Mouse (Mus musculus) heart, embryonic 12.5 days (tissue): ENCODE results near the gene Mtch1. TPM values are rescaled to one million over a fixed set of nuclear protein-coding genes. Genes with fewer than 3 reads are reported as not detected.

Experiments used
- ATAC-seq: fragments of 200-750 bp; cut with Nextera tagmentation; 2 replicates; pipeline ENCODE4 v1.8.0; 2017; ENCODE audit warnings: moderate TSS enrichment, moderate library complexity; ENCODE audit not compliant: insufficient number of reproducible peaks, low FRiP score
- H3K27ac ChIP-seq: fragments of 300-500 bp; sonication (generic); 2 replicates; pipeline ENCODE4 v1.5.1; 2016; ENCODE audit warnings: mild to moderate bottlenecking, moderate library complexity; ENCODE audit not compliant: poor library complexity, severe bottlenecking
- H3K27me3 ChIP-seq: fragments of 300-500 bp; sonication (generic); replicated peaks from 2 replicates; pipeline ENCODE4 v1.6.1; 2016; ENCODE audit warnings: mild to moderate bottlenecking, moderate library complexity
- H3K36me3 ChIP-seq: fragments of 300-500 bp; sonication (generic); 2 replicates; pipeline ENCODE4 v1.6.1; 2016; ENCODE audit warnings: mild to moderate bottlenecking, moderate library complexity
- H3K4me1 ChIP-seq: fragments of 300-500 bp; sonication (generic); replicated peaks from 2 replicates; pipeline ENCODE4 v1.6.1; 2016; ENCODE audit warnings: mild to moderate bottlenecking
- H3K4me2 ChIP-seq: fragments of 300-500 bp; sonication (generic); 2 replicates; pipeline ENCODE4 v1.6.1; 2016; ENCODE audit warnings: mild to moderate bottlenecking, moderate library complexity
- H3K4me3 ChIP-seq: fragments of 300-500 bp; sonication (generic); 2 replicates; pipeline ENCODE4 v1.5.1; 2016; ENCODE audit warnings: mild to moderate bottlenecking
- H3K9ac ChIP-seq: fragments of 300-500 bp; sonication (generic); 2 replicates; pipeline ENCODE4 v1.6.1; 2016; ENCODE audit warnings: mild to moderate bottlenecking, moderate library complexity
- H3K9me3 ChIP-seq: fragments of 300-500 bp; sonication (generic); replicated peaks from 2 replicates; pipeline ENCODE4 v1.6.1; 2016; ENCODE audit warnings: mild to moderate bottlenecking, moderate library complexity
- WGBS: fragments of 180-500 bp; shearing (Covaris S2); methylation state at CpG from one replicate; pipeline ENCODE4 v1.1.7; 2016; 5-methylcytosine and 5-hydroxymethylcytosine counted together
- polyA plus RNA-seq: library from polyadenylated mRNA; unstranded; fragments of >200 nt; fragmentation: Nextera tagmentation; extraction: Ambion mirVana; gene quantifications from 2 replicates; pipeline ENCODE4 v1.2.1, GENCODE M21; 2016

The Mtch1 gene
- polyA plus RNA-seq, 1 experiment from 2014 or later: 330 TPM

DNA sequence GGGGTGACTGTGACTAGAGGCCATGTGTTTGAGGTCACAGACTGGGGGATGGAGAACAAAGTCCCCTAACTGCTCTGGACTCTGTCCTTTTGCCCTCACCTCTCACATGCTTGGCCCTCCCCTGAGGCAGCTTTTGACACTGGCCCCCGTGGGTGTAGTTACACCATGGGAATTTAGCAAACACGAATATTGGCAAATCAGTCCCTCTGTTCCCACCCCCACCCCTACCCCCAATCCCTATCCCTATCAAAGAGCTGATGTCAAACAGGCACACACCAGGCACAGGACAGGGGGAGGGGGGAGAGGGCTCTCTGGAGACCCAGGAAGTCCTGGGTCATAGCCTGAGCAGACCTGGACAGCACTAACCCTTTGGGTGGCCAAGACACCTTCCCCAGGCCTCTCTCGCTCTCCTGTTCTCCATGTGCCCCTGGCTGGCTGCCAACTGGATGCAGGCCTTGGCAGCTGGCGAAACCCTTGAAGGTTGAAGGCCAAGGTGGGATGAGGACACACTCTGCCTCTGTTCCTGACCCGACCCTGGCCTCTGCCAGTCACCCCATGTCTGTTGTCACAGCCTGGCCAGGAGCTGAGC lies 37.2 kb upstream of the Mtch1 start:
- no peak overlapping the region for H3K9ac ChIP-seq
- peaks cover 9% of the 10 kb centered on the region for H3K4me1 ChIP-seq
- 32% methylated on average over 5 of the region's 5 CpGs for WGBS
- H3K9me3 ChIP-seq: no peaks in the 10 kb centered on the region
- no peak overlapping the region for H3K4me2 ChIP-seq
- ATAC-seq: no peak; the same call in 1 of the 2 replicates
- no peaks in the 10 kb centered on the region for H3K36me3 ChIP-seq
- H3K27me3 ChIP-seq: no peaks in the 10 kb centered on the region
- H3K4me3 ChIP-seq: no peak overlapping the region
- H3K27ac ChIP-seq: no peak overlapping the region

DNA sequence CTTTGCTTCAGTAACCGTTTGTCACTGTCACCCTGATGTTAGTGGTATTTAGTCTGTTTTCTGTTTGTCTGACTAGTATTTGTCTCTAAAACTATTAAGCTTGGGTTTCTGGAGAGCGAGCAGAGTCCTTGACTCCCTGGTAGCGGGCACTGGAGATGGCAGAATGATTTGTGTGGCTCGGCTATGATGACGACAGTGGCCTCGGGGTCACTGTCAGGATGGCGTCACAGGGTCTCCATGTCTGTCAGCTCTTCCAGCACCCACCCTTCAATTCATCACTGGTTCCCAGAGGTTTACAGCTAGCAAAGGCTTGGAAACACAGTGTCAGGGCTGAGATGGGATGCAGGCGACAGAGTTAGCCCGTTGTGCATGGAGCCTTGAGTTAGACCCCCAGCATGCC lies 36.2 kb upstream of the Mtch1 start:
- no peaks in the 10 kb centered on the region for H3K27me3 ChIP-seq
- peaks cover 9% of the 10 kb centered on the region for H3K4me1 ChIP-seq
- WGBS: 72% methylated on average over 9 of the region's 9 CpGs
- no peak overlapping the region for H3K4me3 ChIP-seq
- no peaks in the 10 kb centered on the region for H3K36me3 ChIP-seq
- H3K4me2 ChIP-seq: no peak overlapping the region
- no peak for ATAC-seq
- no peaks in the 10 kb centered on the region for H3K9me3 ChIP-seq
- no peak overlapping the region for H3K27ac ChIP-seq
- no peak overlapping the region for H3K9ac ChIP-seq

DNA sequence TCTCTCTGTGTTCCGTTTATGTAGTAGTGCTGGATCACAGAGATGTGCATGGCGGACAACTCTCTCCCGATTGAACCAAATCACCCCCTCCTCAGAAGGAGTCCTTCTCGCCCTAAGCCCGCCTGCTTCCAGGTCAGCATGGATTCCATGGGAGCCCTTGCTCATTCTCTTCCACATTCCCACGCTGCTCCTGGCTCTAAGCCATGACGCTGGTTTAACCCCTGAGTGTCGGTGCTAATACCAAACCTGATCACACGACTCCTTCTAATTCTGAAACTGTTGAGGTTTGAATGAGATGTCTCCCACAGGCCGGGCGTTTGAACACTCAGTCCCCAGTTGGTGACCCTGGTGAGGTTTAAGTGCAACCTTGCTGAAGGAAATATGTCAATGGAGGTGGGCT lies 34.7 kb upstream of the Mtch1 start:
- WGBS: 57% methylated on average over 11 of the region's 11 CpGs
- H3K27ac ChIP-seq: no peak overlapping the region
- peaks cover 9% of the 10 kb centered on the region for H3K4me1 ChIP-seq
- H3K4me2 ChIP-seq: no peak overlapping the region
- H3K36me3 ChIP-seq: no peaks in the 10 kb centered on the region
- ATAC-seq: no peak
- no peak overlapping the region for H3K9ac ChIP-seq
- H3K9me3 ChIP-seq: no peaks in the 10 kb centered on the region
- no peak overlapping the region for H3K4me3 ChIP-seq
- H3K27me3 ChIP-seq: no peaks in the 10 kb centered on the region

DNA sequence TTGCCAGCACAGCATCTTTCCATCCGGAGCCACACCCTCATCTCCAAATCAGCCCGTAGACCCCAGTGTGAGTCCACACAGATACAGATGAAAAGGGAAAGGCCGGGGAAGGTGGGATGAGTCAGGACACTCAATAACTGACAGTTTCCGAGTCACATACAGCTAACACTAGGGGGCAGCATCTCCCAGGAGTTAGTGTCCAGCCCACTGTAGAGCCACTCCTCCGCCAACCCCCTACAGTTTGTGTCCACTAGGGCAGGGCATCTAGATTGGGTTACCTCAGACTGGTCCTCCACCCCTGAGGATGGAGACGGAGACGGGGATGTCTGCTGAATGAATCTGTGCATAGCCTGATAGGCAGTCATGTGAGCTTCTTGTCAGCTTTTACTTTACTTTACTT lies 33.7 kb upstream of the Mtch1 start:
- H3K27me3 ChIP-seq: no peaks in the 10 kb centered on the region
- H3K9me3 ChIP-seq: no peaks in the 10 kb centered on the region
- no peaks in the 10 kb centered on the region for H3K36me3 ChIP-seq
- H3K4me1 ChIP-seq: peaks cover 9% of the 10 kb centered on the region
- no peak overlapping the region for H3K9ac ChIP-seq
- ATAC-seq: peak; percentile 81
- H3K4me2 ChIP-seq: no peak overlapping the region
- 12% methylated on average over 7 of the region's 7 CpGs for WGBS
- H3K4me3 ChIP-seq: no peak overlapping the region
- H3K27ac ChIP-seq: no peak overlapping the region

DNA sequence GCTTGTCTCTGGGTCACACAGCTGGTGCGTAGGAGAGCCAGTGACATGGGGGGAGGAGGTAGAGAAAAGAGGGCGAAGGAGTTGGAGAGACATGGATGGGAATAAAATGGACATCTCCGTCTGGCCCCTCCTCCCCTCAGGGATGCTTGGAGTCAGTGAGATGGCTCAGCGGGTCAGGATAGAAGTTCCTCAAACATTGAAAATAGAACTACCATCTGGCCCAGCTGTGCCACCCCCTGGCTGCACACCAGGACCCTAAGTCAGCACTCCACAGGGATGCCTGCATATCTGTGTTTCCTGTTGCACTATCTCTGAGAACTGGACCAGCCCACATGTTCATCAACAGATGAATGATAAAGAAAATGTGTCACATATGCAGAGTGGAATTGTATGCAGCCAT lies 32.5 kb upstream of the Mtch1 start:
- no peak overlapping the region for H3K27ac ChIP-seq
- peaks cover 7% of the 10 kb centered on the region for H3K4me1 ChIP-seq
- H3K27me3 ChIP-seq: no peaks in the 10 kb centered on the region
- no peak overlapping the region for H3K9ac ChIP-seq
- no peak for ATAC-seq
- 72% methylated on average over 4 of the region's 4 CpGs for whole genome bisulfite sequencing
- no peaks in the 10 kb centered on the region for H3K9me3 ChIP-seq
- no peaks in the 10 kb centered on the region for H3K36me3 ChIP-seq
- H3K4me2 ChIP-seq: no peak overlapping the region
- no peak overlapping the region for H3K4me3 ChIP-seq

DNA sequence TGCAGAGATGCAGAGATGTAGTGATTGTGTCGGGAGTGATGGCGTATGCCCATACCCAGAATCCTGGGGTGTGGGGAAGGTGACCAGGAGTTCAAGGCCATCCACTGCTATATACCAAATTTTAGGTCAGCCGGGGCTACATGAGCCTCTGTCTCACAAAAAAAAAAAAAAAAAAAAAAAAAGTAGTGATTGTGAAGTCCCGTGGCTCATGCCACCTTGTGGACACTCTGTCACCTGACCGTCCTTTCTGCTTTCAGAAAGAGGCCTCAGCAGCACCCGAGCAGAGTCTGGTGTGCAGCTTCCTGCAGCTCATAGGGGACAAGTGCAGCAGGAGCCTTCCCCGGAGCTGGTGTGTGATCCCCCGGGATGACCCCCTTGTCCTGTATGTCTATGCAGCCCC lies 30.3 kb upstream of the Mtch1 start:
- WGBS: 59% methylated on average over 8 of the region's 8 CpGs
- Histone ChIP-seq H3K27ac (no peak overlapping the region), H3K4me3 (no peak overlapping the region), H3K27me3 (no peaks in the 10 kb centered on the region), H3K9me3 (no peaks in the 10 kb centered on the region), H3K4me2 (no peak overlapping the region), H3K36me3 (no peaks in the 10 kb centered on the region), H3K9ac (no peak overlapping the region), H3K4me1 (no peaks in the 10 kb centered on the region)
- no peak for ATAC-seq

DNA sequence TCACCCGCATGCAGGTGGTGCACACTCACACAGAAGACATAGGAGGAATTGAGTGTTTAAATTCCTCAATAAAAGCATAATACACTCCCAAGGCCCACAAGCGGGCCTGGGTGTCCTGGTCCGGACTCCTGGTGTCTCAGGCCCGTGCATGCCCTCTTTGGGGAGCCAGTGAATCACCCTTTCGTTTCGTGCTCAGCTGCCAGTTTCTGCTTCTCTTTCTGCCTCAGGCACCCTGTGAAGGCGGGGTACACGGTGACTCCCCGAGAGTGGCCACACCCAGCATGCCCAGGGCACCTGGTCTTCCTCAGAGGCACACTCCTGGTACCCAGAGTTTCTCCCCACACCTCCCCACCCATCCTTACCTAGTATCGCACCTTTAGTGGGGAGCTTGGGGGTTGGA lies 28.1 kb upstream of the Mtch1 start:
- Histone ChIP-seq H3K36me3 (no peaks in the 10 kb centered on the region), H3K4me2 (no peak overlapping the region), H3K9ac (no peak overlapping the region), H3K4me1 (no peaks in the 10 kb centered on the region), H3K9me3 (no peaks in the 10 kb centered on the region), H3K27ac (no peak overlapping the region), H3K27me3 (no peaks in the 10 kb centered on the region), H3K4me3 (no peak overlapping the region)
- 77% methylated on average over 10 of the region's 10 CpGs for WGBS
- no peak for ATAC-seq

DNA sequence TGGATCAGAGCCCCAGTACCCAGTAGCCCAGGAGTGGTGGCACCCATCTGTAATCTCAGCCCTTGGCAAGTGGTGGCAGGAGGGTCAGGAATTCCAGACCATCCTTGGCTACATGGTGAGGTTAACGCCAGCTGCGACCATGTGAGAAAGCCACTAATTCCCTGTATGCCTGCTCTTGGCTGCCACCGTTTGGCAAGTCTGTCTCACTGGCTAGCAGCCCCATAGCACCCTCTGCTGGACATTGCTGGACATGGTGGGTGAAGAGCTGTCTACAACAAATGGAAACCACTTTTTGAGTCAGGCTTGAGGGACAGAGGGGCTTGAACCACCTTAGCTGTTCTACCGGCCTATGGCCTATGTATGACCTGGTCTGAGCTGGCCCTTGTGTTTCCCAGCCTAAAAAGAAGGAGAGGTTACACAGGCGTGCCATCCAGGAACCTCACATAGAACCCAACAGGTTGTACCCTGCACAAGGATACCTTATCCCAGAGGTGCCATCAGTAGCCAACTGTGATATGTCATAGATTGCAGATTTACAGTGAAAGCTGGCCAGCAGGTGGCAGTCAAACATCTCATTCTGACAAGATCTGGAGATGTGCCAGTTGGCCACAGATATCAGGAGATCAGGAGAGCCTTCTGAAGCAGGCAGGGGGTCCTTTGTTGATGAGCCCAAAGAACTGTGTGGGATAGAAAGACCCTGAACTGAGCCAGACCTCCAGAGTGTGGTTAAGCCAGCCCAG lies 23.4 kb upstream of the Mtch1 start:
- no peak overlapping the region for H3K4me3 ChIP-seq
- H3K9ac ChIP-seq: no peak overlapping the region
- H3K36me3 ChIP-seq: no peaks in the 10 kb centered on the region
- no peaks in the 10 kb centered on the region for H3K9me3 ChIP-seq
- H3K4me2 ChIP-seq: no peak overlapping the region
- 0 out of 2 replicates have a peak, but pooled peaks cover 4% of the 10 kb centered on the region for H3K4me1 ChIP-seq
- ATAC-seq: no peak; the same call in 1 of the 2 replicates
- WGBS: 5% methylated on average over 5 of the region's 5 CpGs
- no peak overlapping the region for H3K27ac ChIP-seq
- peaks cover 29% of the 10 kb centered on the region for H3K27me3 ChIP-seq

DNA sequence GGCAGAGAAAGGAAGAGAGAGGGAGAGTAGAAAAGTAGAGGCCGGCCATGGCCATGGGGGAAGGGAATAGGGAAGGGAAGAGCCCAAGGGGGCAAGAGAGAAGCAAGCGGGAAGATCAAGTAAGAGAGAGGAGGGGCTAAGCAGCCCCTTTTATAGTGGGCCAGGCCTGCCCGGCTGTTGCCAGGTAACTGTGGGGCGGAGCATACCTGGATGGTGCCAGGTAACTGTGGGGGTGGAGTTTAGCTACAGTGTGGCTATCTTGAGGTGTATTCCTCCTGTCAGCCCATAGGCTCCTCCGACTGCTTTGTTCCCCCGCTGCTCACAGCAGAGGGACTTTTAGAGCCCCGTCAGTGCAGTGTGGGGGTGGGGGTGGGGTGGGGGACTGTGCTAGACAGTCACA lies 21.0 kb upstream of the Mtch1 start:
- 0 out of 2 replicates have a peak overlapping the region, but pooled peaks have one; percentile 13 for H3K9ac ChIP-seq
- peaks cover 29% of the 10 kb centered on the region for H3K27me3 ChIP-seq
- WGBS: 21% methylated on average over 7 of the region's 7 CpGs
- no peak overlapping the region for H3K27ac ChIP-seq
- H3K36me3 ChIP-seq: no peaks in the 10 kb centered on the region
- H3K4me3 ChIP-seq: no peak overlapping the region
- no peak overlapping the region for H3K4me2 ChIP-seq
- ATAC-seq: no peak
- H3K9me3 ChIP-seq: no peaks in the 10 kb centered on the region
- 0 out of 2 replicates have a peak, but pooled peaks cover 4% of the 10 kb centered on the region for H3K4me1 ChIP-seq

DNA sequence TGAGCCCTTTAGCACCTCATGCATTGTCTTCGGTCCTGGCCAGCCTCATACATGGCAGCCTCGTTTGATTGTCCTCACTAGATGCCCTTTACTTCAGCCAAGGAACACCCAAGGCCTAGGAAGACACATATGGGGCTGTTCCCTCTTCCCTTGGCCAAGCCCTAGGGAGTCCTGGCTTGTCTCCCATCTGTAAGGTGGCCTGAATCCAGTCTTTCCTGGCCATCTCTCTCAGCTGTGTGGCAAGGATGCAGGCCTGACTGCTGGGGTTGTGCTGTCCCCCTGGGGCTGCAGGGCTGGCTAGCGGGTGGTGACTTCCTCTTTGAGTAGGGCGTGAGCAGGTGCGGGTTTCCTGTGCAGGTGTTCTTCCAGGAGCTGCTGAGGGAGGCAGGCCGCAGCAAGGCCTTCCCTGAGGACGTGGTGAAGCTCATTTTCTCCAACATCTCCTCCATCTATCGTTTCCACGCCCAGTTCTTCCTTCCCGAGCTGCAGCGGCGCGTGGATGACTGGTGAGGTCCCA lies 17.4 kb upstream of the Mtch1 start:
- H3K9me3 ChIP-seq: no peaks in the 10 kb centered on the region
- H3K36me3 ChIP-seq: no peaks in the 10 kb centered on the region
- no peak overlapping the region for H3K4me2 ChIP-seq
- peaks cover 29% of the 10 kb centered on the region for H3K27me3 ChIP-seq
- no peak overlapping the region for H3K27ac ChIP-seq
- H3K4me3 ChIP-seq: no peak overlapping the region
- WGBS: 88% methylated on average over 13 of the region's 13 CpGs
- no peak for ATAC-seq
- H3K9ac ChIP-seq: no peak overlapping the region
- peaks cover 10% of the 10 kb centered on the region for H3K4me1 ChIP-seq

DNA sequence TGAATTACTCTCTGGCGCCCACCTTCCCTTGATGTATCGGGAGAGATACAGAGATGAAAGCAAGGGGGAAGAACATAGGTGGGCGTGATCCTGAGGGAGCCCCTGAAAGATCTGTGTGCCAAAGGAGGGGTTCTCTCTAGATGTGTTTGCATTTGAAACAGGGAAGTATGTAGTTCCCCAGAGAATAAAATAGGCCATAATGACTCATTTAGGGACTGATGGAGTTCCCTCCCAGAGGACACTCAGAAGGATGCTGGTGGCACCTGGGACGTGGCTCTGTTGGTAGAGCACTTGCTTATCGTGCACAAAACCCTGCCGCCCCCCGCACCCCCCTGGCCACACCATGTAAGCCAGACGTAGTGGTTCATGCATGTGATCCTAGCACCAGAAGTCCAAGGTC lies 15.4 kb upstream of the Mtch1 start:
- ATAC-seq: no peak
- no peak overlapping the region for H3K4me3 ChIP-seq
- no peaks in the 10 kb centered on the region for H3K9me3 ChIP-seq
- no peak overlapping the region for H3K27ac ChIP-seq
- H3K27me3 ChIP-seq: peaks cover 14% of the 10 kb centered on the region
- WGBS: 85% methylated on average over 8 of the region's 8 CpGs
- no peaks in the 10 kb centered on the region for H3K36me3 ChIP-seq
- no peak overlapping the region for H3K4me2 ChIP-seq
- H3K4me1 ChIP-seq: peaks cover 6% of the 10 kb centered on the region
- H3K9ac ChIP-seq: no peak overlapping the region
